Mouse (Mus musculus): ENCODE measurements around the gene Cecr2.
"Not testable (repeated sequence)": the region's sequence is repeated elsewhere in the genome, so short reads cannot be mapped to it uniquely, and the experiment has no call there.

The Cecr2 gene

DNA sequence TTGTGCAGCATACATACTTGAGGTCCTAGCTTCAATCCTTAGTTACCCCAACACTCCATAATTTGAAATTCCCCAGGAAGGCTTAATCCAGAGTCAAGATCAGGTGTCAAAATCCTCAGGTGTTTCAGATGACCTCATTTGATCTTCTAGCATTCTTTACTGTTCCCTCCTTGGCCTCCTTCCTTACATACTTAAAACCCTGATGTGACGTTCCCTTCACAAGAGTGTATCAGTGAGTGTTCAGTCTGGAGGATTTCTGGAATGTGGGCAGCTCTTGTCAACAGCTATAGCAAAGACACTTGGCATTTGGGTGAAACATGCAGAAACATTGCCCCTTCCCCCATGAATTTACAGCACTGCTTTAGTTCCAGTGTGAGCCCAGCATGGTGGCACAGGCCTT lies 103.8 kb downstream of the Cecr2 start:
- intact Hi-C loops (cut with DNase I): no loop called here

DNA sequence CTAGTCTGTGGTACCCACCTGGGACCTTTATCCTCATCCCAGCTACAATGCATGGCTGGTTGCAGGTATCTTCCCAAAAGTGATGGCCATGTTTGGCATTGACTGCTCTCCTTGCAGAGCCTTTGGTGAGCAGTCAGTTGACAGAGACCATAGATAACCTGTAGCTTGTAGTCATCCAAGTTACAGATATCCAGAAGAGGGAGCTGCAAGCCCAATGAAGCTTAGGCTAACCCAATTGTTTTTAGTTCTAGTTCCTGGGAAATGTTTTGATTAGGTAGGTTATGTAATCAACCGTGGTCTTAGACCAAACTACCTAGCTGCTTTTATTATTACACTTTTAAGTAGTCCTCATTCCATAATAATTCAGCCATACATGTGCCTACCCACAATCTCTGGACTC lies 105.2 kb downstream of the Cecr2 start:
- intact Hi-C loops (cut with DNase I): no loop called here

DNA sequence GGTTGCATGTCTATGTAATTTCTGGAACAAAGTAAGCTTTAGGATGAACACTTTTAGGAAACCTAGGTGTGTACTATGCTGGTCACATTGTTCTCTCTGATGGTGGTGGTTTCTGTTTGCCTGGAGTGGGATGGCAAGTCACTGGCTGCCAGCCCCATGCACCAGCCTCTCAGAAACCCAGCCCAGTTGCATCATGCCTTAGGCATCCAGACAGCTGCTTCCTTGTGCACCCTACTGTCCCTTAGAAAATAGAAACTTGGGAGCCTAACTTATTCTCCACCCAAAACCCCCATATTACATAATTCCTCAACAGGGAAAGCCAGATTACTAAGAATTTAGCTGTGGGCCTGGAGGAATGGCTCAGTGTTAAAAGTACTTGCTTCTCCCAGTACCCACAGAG lies 105.9 kb downstream of the Cecr2 start:
- intact Hi-C loops (cut with DNase I): no loop called here

DNA sequence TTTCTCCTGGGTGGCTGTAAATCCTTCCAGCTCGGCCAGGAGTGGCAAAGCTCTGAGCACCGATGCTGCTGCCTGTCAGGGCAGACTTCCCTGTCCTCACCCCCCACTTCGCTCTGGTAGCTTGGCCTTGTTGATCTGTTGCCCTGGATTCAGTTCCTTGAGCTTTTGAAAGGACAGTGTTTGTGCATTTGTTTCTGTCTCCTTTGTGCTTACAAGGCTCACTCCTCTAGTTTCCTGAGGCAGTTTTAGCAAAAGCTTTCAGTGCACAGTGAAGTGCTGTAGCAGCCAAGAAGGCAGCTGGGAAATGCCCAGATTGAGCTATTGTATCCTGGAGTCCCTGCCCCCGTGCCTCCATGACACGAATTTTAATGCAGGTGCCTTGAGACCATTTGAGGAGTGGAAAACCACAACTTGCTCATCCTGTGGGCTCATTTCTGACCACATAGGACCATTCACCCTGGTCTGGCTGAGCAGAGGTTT lies 107.0 kb downstream of the Cecr2 start, which contains the start of gene Slc25a18:
Gene Slc25a18, plus strand, starts transcription at position 430 of the 480 bp plus-strand sequence.
- intact Hi-C loops (cut with DNase I): no loop called here

DNA sequence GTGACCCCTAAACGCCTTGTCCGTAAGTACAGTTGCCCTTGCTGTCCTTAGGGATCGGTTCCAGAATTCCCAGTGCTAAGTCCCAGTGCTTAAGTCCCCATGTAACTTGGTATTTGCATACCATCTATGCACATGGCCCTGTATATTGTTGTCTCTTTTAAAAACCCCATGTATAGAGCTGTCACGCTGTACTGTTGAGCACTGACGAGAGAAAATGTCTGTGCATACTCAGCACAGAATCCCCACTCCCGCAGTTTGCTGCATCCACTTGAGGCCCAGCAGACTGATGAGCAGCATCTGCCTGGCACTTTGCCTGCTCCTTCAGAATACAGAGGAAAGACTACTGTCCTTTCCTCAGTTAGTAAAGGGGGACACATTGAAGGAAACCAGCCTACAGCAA lies 107.6 kb downstream of the Cecr2 start:
- intact Hi-C loops (cut with DNase I): no loop called here

DNA sequence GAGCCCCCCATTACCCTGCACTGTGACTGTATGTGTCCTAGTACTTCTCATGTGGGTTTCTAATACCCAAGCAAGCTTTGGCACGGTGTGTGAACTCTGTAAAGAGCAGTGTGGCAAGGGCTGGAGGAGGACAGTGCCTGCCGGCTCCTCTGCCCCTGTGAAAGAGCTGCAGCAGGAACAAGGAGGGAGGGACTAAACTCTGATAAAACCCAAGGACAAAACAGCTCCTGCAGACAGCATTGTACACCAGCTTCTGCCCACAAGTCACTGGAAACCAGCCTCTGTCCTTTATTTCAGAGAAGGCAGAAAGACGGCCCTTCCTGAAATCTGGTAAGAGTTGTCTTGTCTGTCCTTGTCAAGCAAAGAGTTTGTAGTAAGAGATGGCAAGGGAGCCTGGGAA lies 110.1 kb downstream of the Cecr2 start:
- intact Hi-C loops (cut with DNase I): no loop called here

DNA sequence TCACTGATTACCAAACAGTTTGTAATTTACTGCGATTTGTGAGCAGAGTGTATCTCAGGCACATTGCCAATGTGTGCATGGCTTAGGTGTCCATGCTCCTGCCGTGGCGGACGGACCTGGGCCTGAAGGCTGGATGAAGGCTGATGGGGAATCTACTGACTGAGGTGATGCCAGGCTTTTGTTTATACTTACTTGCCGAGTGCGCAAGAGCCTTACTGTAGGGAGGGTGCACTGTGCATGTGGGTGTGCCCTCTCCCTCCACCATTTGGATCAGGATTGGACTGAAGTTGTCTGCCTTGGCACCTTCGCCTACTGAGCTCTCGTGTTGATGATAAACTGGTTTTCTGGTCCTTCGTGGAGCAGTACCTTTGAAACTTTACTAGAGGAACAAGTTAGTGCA lies 111.4 kb downstream of the Cecr2 start:
- intact Hi-C loops (cut with DNase I): no loop called here

DNA sequence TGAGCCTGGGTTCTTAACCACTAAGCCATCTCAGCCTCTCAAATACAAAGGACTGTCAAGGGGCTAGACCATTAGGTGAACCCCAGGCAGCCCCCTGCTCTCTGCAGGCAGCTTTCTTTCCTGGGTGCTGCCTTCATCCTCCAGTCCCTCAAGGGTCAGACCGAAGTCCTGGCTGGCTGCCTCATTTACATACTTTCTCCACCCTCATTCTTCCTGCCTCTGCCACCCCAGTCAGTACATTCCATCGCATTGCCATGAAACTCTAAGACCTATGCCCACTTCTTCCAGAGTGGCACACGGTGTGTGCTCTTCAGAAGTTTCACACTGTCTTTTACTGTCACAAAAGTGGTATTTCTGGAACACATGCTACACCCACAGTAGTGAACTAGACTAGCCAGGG lies 112.1 kb downstream of the Cecr2 start:
- intact Hi-C loops (cut with DNase I): no loop called here

DNA sequence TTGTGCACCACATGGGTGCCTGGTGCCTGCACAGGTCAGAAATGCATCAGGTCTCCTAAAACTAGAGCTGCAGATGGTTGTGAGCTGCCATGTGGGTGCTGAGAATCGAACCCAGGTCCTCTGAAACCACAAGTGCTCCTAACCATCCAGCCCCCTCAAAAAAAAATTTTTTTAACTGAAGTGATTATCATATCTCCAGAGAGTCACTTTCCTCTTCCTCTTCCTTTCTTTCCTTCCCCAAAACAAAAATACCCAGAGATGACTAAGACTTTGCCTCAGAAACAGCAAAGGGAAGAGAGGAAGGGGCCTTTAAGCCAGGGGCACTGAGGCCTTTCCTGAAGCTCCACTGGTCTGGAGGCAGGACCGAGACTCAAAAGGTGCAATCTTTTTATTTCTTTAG lies 116.8 kb downstream of the Cecr2 start:
- intact Hi-C loops (cut with DNase I): no loop called here

DNA sequence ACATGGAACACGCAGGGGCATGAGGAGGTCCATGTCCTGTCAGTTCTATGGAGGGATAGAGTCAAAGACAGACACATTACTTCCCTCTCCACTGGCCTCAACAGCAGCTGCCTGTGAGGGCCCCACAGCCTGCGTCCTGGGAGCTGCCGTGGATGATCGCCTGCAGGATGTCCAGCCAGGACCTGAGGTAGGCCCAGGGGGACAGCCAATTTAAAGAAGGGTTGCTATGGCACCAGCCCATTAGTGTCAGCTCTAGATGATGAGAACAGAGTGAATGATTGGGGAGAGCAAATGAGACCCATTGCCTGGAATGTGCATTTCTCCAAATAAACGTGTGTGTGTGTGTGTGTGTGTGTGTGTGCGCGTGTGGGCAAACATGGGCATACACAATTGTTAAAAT lies 118.2 kb downstream of the Cecr2 start:
- intact Hi-C loops (cut with DNase I): no loop called here

DNA sequence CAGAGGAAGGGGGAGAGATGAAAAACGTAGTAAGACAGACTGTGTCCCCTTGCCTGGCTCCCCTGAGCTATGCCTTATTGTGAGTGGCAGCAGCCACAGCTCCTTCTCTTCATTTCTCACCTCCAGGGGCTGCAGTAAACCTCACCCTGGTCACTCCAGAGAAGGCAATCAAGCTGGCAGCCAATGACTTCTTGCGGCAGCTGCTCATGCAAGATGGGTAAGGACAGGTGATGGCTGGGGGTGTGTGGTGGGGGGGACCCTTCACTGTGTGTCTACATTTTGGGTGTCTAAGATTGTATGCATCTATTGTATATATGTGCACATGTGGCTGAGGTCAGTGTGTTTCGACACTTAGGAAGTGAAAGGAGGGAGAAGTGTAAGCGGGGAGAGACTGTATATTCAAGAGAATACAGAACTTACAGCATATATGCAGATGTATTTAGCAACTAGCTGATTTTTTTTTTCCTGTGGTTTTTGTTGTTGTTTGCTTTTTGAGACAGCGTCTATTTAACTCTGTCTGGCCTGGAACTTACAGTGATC lies 122.0 kb downstream of the Cecr2 start:
- intact Hi-C loops (cut with DNase I): loop anchor here (5.0 kb wide), 1 partner anchor 34 kb away; the partner anchor contains the start of gene Atp6v1e1

DNA sequence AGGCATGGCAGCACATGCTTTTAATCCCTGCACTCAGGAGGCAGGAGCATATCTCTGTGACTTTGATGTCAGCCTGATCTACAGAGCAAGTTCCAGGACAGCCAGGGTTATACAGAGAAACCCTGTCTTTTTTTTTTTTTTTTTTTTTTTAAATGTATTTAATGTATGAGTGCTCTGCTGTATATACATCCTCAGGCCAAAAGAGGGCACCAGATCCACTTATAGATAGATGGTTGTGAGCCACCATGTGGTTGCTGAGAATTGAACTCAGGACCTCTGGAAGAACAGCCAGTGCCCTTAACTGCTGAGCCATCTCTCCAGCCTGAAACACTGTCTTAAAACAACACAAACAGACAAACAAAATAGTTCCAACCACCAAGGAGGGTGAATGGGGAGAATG lies 122.7 kb downstream of the Cecr2 start:
- intact Hi-C loops (cut with DNase I): loop anchor here (5.0 kb wide), 1 partner anchor 33 kb away; the partner anchor contains the start of gene Atp6v1e1

DNA sequence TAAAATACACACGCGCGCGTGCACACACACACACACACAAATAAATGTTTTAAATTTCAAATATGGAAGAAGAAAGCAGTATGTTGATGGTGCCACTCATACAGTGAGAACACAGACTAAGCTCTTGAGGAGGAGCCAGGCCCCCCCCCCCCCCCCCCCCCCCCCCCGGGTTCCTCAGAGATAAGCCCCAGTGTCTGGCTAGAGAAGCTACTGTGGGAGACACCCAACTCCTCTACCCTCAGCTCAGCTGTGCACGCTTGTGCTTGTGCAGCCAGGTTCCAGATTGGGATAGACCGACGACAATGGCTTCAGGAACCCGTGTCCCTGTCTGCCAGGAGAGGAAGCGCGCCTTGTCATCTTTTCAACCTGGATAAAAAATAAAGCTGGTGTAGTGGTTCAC lies 124.0 kb downstream of the Cecr2 start:
- intact Hi-C loops (cut with DNase I): no loop called here

DNA sequence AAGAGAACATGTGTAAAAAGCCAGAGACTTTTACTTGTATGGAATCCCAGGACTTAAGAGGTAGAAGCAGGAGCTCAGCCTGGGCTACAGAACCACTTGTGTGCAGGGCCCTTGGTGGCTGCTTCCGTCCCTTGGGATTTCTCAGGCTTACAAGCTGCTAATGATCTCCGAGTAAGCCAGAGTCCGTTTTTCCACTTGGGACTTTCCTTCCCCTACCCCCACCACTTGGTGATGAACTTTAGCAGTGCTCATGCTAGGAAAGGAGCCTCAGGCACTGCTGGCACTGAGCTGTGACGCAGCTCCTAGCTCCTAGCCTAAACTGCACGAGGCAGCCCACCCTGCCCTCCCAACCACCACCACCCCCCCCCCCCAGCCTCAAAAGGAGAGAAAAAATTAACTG lies 124.5 kb downstream of the Cecr2 start:
- intact Hi-C loops (cut with DNase I): no loop called here

DNA sequence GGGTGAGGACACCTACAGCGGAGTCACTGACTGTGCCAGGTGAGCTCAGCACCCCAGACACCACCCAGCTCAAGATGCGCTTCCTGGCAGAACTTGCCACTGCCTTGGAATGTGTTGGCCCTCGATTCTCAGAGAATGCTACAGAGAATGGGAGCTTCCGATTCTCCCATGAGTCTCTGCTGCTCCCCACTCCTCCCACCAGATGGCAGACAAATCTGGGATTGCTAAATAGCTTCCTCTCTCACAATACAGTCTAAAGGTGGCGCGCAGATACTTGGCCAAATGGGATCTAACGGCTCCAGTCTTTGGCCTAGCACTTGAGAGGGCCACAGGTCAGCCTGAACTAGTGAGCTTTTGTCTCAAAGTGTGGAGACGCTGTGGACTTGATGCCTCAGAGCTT lies 126.8 kb downstream of the Cecr2 start:
- intact Hi-C loops (cut with DNase I): no loop called here

DNA sequence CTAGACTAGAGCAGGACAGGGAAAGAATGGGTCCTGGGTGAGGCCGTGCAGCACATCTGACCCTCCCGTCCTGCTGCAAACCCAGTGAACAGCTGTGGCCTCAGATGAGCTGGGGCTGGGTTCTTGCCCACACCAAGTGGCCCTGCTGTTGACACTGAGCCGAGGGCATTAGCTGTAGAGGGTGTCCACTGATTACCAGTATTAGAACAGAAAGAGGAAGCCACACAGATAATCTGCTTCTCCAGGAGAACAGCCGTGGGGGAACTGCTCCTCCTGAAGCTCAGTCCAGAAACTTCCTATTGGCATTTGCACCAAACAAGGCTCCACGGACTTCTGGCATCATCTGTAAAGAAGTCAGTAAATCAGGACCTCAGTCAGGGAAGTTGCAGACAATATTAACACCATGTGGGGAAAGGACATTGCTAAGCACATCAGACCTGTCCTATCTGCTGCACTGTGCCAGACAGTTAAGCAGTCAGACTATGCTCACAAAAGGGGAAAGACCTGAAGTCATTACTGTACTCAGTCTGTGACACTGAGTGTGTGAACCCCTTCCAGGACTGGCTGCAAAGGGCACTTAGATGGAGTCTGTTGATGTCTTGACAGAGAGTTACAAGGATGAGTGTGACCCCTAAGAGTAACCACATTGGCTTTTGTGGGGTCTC lies 129.4 kb downstream of the Cecr2 start:
- intact Hi-C loops (cut with DNase I): no loop called here

DNA sequence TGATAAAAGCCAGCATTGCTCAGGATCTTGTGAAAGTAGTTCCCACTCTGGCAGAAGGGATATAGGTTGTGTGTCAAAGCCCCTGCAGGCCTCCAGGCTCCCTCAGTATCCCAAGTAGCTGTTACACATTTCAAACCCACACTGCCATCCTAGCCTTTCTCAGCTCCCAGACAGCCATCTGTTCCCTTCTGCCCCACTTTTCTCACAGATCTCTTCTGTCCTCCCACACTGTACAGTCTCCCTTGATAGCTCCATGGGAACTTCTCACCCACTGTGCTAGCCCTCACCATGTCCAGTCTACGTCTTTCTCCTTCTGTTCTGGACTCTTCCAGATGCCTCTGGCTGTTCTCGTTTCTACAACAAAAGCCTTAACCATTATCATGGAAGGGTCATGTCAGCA lies 129.9 kb downstream of the Cecr2 start:
- intact Hi-C loops (cut with DNase I): no loop called here

DNA sequence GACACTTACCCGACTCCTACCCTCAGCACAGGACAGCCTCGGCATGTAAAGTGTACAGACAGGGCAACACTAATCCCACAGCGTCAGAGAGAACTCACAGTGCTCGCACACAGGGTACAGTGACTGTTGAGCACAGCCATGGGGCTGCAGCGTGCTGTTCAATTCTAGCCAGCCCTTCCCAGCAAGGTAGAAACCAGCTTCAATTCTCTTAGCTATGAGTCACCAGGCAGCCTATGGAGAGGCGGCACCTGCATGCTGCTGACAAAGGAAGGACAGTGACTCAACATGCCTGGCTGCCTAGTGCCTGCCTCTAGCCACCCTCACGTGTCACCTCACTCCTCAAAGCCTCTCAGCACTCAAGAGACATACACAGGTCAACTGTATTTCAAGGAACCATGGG lies 131.8 kb downstream of the Cecr2 start:
- intact Hi-C loops (cut with DNase I): no loop called here

DNA sequence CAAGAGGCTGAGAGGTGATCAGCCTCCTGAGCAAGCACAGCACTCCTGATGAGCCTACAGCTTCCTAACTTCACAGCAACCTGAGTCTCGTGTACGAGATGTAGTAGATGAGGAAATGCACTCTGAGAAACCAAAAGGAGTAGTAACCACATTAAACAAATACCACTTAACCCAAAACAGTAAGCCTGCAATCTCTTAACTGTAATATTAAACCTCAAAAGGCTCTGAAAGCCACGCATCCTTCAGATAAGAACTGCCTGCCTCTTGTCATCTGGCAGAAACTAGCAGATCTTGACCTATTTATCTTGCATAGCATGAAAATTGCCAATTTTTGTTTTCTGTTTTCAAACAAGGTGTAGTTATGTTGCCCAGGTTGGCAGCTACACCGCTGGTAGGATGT lies 132.7 kb downstream of the Cecr2 start:
- intact Hi-C loops (cut with DNase I): no loop called here

DNA sequence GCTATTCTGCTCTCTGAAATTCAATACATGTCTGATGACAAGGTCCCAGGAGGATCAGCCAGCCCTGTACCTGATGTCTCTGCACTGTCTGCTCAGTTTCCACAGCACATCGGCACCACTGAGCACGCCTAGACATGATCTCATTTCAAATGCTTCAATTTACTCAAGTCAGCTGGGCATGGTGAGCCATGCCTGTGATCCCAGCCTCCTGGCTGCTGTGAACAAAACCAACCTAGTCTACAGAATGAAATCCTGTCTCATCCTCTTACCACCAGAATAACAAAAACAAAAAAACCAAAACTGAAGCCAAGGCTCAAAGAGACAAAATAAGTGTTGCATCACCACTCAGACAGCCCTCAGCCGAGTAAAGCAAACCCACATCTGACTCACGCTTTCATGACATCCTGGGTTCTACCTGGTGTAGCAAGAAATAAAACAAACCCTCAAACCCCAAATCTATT lies 133.4 kb downstream of the Cecr2 start:
- intact Hi-C loops (cut with DNase I): no loop called here

DNA sequence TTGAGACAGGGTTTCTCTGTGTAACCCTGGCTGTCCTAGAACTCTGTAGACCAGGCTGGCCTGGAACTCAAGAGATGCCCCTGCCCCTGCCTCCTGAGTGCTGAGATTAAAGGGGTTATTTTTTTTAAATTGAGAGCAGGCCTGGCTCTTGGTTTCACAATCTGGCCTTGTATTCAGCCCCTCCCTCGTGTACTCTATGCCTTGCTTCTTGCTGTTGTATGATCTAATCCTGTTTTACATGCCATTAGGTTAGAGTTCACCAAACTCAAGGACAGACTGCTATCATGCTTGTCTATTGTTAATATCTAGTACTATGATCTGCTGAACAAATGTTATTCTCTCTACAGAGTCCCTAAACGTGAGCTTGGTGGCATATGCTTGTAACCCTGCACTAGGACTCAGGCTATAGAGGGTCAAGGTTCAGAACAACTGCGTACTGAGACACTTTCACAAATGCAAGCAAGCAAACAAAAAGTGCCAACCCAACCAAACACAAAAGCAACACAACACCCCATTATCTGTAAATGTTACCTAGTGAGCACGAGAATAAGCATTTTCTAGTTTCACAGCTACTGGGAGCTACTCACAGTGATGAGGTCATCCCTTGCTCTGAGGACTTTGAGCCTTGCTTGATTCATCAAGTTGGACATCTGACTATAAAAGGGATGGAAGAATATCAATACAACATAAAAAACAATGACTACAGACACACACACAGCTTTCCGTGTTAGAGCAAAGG lies 141.0 kb downstream of the Cecr2 start:
- intact Hi-C loops (cut with DNase I): no loop called here

DNA sequence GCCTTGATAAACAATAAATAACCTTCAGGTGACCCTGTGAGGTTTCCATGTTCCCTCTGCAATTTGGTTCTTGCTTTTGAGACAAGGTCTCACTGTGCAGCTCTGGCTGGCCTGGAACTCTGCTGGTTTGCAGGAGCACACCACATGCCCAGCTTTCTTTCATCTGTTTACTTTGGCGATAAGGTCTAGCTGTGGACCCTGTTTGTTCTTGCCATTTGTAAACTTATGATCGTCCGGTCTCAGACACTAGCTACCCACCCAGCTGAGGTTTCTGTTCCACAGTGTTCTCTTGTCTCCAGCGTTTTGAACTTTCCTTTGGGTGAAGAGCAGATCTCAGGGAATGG lies 141.5 kb downstream of the Cecr2 start:
- intact Hi-C loops (cut with DNase I): no loop called here

DNA sequence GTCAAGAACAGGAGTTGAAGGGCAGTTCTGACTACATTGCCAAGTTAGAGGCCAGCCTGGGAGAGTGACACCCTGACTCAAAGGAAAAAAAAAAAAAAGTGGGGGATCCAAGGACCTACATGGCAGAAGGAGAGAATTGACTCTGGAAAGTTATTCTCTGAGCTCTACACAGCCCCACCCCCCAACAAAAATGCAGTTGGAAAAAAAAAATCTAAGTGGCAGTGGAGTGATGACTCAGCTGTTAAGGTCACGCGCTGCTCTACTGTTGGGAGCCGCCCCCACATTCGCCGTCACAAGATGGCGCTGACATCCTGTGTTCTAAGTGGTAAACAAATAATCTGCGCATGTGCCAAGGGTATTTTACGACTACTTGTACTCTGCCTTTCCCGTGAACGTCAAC lies 145.8 kb downstream of the Cecr2 start:
- intact Hi-C loops (cut with DNase I): not testable (repeated sequence)
